Mouse (Mus musculus): ENCODE measurements around the gene Rbm8a2. TPM values are rescaled to one million over a fixed set of nuclear protein-coding genes. Genes with fewer than 3 reads are reported as not detected.

Gene Rbm8a2
- polyA plus RNA-seq, 1 experiment from 2014 or later, result 0.76 TPM

Other genes with a start within 250 kb of the Rbm8a2 start
- gene Exo1, start 98.5 kb downstream of the Rbm8a2 start, polyA plus RNA-seq (2016; fragmentation: Nextera tagmentation; extraction: Ambion mirVana), result 47.1 and 52.4 TPM in 2 replicates
- gene Gm38100, start 58.8 kb downstream of the Rbm8a2 start, polyA plus RNA-seq (2016; fragmentation: Nextera tagmentation; extraction: Ambion mirVana), result not detected in 2 replicates